Mouse (Mus musculus): ENCODE measurements at regions not wholly inside any gene's neighbourhood (a gene's known extent, or its start where the extent isn't known, plus 50 kb on each side); places are given as distances from the start of the nearest gene placed in this dataset.
A peak's percentile ranks its signal among the peaks of the same experiment; 100 is the strongest.

DNA sequence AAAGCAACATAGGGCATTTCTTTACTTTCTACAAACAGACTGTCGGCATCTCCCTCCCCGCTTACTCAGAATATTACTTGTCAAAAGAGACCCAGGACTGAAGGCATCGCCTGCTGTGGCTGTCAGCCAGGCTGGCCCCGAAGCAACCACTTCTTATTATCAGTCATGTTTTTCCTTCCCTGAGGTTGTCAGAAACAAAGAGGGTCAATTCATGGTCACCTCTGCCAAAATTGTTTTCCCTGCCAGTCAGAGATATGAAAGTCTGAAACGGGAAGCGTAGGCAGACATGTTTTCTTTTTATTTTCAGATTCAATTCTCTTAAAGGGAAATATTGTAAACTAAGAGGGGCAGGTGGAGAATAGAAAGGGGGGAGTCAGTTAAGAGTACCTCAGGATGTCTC, 425.8 kb downstream of the Lrig3 start:
- no peaks in the 10 kb centered on the region for H3K9me3 ChIP-seq
- H3K4me2 ChIP-seq, result no peak overlapping the region
- H3K36me3 ChIP-seq, result no peaks in the 10 kb centered on the region
- no peaks in the 10 kb centered on the region for H3K27me3 ChIP-seq
- H3K4me1 ChIP-seq (replicated peaks), result no peaks in the 10 kb centered on the region
- no peak overlapping the region for H3K9ac ChIP-seq
- WGBS, result 67% methylated on average over 6 of the region's 6 CpGs
- no peak for ATAC-seq (ENCODE audit: low FRiP score, low read depth)
- H3K4me3 ChIP-seq, result no peak overlapping the region
- H3K27ac ChIP-seq (replicated peaks), result no peak overlapping the region

DNA sequence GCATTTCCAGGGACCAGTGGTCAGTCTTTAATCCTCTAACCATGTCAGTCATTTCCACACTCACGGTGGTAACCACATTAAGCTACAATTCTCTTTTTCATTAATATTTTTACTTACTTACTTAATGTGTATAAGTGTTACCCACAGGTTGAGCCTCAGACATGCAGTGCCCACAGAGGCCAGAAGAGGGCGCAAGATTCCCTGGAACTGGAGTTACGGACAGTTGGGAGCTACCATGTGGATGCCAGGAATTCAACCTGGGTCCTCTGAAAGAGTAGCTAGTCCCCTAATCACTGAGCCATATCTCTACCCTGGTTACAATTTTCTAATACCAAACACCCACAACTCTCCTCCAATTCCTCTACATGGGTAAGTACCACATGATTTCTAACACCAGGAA, 420.5 kb downstream of the Lrig3 start:
- no peak for ATAC-seq (ENCODE audit: low FRiP score, low read depth)
- 71% methylated on average over 3 of the region's 3 CpGs for WGBS

DNA sequence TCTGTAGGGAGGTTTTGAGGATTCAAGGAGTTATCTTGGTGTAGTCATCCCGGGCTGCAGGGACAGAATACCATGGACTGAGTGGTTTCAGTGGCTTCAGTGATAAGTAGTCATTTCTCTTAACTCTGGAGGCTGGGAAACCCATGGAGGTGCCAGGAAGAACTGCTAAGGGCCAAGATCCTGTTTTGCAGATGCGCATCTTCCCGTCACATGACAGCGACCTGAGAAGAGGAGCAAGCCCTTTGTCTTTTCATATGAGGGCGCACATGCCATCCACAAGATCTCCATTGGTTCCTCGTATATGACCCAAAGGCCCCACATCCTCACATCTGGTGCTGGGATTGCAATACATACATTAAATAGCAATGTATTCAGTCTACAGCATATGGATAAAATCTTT, 419.7 kb downstream of the Lrig3 start:
- H3K9me3 ChIP-seq, result no peaks in the 10 kb centered on the region
- no peak overlapping the region for H3K27ac ChIP-seq (replicated peaks)
- no peak overlapping the region for H3K9ac ChIP-seq
- H3K27me3 ChIP-seq, result no peaks in the 10 kb centered on the region
- H3K4me2 ChIP-seq, result no peak overlapping the region
- no peak overlapping the region for H3K4me3 ChIP-seq
- H3K4me1 ChIP-seq (replicated peaks), result no peaks in the 10 kb centered on the region
- no peaks in the 10 kb centered on the region for H3K36me3 ChIP-seq
- no peak for ATAC-seq (ENCODE audit: low FRiP score, low read depth)
- 95% methylated on average over 6 of the region's 6 CpGs for WGBS

More for the DNA sequence above, 420.5 kb downstream of the Lrig3 start:
- no peak overlapping the region for H3K4me3 ChIP-seq
- no peak overlapping the region for H3K27ac ChIP-seq (replicated peaks)
- no peaks in the 10 kb centered on the region for H3K9me3 ChIP-seq
- no peak overlapping the region for H3K9ac ChIP-seq
- H3K4me2 ChIP-seq, result no peak overlapping the region
- no peaks in the 10 kb centered on the region for H3K36me3 ChIP-seq
- no peaks in the 10 kb centered on the region for H3K27me3 ChIP-seq
- H3K4me1 ChIP-seq (replicated peaks), result no peaks in the 10 kb centered on the region

DNA sequence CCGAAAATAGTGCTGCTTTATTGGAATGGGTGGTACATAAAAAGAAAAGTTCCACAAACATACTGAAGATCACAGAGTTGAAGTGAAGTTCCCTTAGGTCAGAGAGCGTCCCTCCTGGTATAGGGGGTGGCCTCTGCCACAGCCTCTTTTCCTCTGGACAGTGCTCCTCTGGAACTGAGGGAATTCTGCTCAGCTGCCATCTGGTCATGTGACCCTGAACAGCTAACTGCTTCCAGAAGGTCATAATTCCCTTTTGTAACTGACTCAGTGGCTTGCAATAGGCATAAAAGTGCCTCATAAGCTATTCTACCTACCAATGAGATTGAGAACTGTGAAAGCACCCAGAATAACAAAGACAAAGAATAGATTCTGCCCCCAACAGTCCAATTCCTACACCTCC, 414.4 kb downstream of the Lrig3 start:
- H3K9me3 ChIP-seq, result no peaks in the 10 kb centered on the region
- no peaks in the 10 kb centered on the region for H3K27me3 ChIP-seq
- WGBS, result 87% methylated on average over 2 of the region's 2 CpGs
- no peaks in the 10 kb centered on the region for H3K36me3 ChIP-seq
- H3K9ac ChIP-seq, result no peak overlapping the region
- no peak overlapping the region for H3K4me2 ChIP-seq
- H3K4me1 ChIP-seq (replicated peaks), result no peaks in the 10 kb centered on the region
- no peak for ATAC-seq (ENCODE audit: low FRiP score, low read depth)
- H3K4me3 ChIP-seq, result no peak overlapping the region
- no peak overlapping the region for H3K27ac ChIP-seq (replicated peaks)

DNA sequence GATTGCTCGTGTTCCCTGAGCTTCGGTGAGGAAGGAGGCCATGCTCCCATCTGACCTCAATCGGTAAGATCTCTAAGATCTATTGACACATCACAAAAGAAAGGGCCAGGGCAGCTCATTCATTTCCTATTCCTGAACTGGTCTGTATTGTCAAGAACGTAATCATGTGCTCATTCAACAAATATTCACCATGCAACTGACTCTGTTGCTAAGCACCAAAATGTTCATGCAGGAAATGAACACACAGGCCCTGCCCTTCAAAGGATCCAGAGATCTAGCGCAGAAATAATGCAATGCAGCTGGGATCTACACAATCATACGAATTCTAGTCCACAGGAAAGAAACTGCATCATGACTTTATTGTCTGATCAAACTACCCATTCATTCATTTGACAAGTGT, 413.3 kb downstream of the Lrig3 start:
- Histone ChIP-seq H3K36me3 (no peaks in the 10 kb centered on the region), H3K27me3 (no peaks in the 10 kb centered on the region), H3K9me3 (no peaks in the 10 kb centered on the region), H3K4me3 (no peak overlapping the region), H3K4me2 (no peak overlapping the region), H3K9ac (no peak overlapping the region), H3K27ac (replicated peaks) (no peak overlapping the region), H3K4me1 (replicated peaks) (no peaks in the 10 kb centered on the region)
- 17% methylated on average over 6 of the region's 6 CpGs for WGBS
- no peak for ATAC-seq (ENCODE audit: low FRiP score, low read depth)

DNA sequence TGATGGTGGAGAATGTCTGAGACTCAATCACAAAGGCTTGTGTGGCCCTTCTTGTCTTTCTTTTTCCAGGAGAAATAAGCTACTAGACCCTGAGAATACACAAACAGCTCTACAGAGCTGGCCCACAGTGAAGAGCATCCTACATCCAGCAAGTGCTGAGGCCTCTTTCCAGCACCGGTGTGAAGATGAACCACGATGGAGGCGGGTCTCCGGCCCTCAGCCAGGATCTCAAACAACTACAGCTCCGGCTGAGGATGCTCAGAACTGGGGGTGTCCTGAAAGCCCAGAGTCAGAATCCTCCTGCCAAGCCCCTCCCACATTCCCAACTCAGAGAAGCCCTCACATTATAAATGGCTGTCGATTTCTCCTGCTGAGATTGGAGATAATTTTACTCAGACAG, 407.9 kb downstream of the Lrig3 start:
- no peaks in the 10 kb centered on the region for H3K9me3 ChIP-seq
- no peak for ATAC-seq (ENCODE audit: low FRiP score, low read depth)
- no peaks in the 10 kb centered on the region for H3K27me3 ChIP-seq
- H3K4me3 ChIP-seq, result no peak overlapping the region
- H3K4me2 ChIP-seq, result no peak overlapping the region
- no peak overlapping the region for H3K9ac ChIP-seq
- H3K36me3 ChIP-seq, result no peaks in the 10 kb centered on the region
- peaks cover 13% of the 10 kb centered on the region for H3K4me1 ChIP-seq (replicated peaks)
- 72% methylated on average over 6 of the region's 6 CpGs for WGBS
- H3K27ac ChIP-seq (replicated peaks), result no peak overlapping the region

DNA sequence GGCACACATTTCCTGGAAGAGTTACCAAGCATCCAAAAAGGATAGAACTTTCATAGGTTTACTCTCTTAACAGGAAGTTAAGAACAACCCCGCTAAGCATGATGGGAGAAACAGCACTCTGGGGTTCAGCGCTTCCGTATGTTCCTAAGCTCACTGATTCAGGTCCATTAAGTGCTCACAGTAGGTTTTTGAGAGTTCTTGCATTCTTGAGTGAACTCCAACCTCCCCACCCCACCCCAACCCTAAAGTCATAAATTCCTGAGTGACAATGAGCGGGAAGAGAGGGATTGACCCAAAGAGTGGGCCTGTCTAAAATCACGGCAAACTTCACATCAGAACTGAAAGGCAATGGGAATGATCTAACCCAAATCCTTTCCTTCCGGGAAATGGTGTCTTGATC, 405.9 kb downstream of the Lrig3 start:
- Histone ChIP-seq H3K27ac (replicated peaks) (no peak overlapping the region), H3K9me3 (no peaks in the 10 kb centered on the region), H3K4me3 (no peak overlapping the region), H3K4me2 (no peak overlapping the region), H3K4me1 (replicated peaks) (peaks cover 13% of the 10 kb centered on the region), H3K9ac (no peak overlapping the region), H3K27me3 (no peaks in the 10 kb centered on the region), H3K36me3 (no peaks in the 10 kb centered on the region)
- ATAC-seq (ENCODE audit: low FRiP score, low read depth), result no peak
- WGBS, result 92% methylated on average over 6 of the region's 6 CpGs

DNA sequence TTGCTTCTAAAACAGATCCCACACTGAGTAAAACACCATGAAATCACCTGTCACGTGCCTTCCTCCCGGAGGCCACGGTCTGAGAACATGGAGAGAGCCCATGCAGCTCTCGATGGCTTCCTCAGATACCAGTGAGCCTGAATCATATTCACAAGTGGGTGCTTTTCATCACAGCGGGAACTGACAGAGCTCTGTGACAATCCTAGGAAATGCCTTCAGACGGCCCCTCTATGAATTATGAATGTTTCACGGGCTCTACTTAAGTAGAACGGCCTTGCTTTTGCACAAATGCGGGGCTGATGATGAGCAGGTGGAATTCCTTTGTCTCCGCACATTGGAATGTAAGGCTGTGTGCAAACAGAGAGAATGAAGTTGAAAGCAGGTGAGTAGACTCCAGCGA, 383.1 kb downstream of the Lrig3 start:
- Histone ChIP-seq H3K9me3 (no peaks in the 10 kb centered on the region), H3K9ac (no peak overlapping the region), H3K36me3 (no peaks in the 10 kb centered on the region), H3K27me3 (no peaks in the 10 kb centered on the region), H3K4me3 (no peak overlapping the region), H3K27ac (replicated peaks) (no peak overlapping the region), H3K4me1 (replicated peaks) (no peaks in the 10 kb centered on the region), H3K4me2 (no peak overlapping the region)
- no peak for ATAC-seq (ENCODE audit: low FRiP score, low read depth)
- WGBS, result 59% methylated on average over 11 of the region's 11 CpGs

DNA sequence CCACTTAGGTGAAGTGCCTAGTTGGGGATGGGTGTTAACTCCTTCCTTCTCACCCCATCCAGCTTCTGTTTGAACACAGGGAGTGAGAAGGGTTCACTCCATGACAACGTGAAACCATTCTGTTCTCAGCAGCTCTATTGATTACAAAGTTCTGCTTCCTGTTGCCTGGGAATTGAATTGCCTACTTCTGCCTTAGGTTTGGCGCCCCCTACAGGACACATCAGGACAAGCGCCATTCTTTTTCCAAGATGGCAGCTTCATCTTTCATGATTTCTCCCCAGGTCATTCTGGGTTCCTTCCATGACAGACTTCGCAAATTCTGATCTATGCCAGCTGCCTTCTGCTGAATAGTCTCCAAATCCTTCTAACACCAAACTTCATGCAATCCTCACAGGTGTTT, 371.5 kb downstream of the Lrig3 start:
- Histone ChIP-seq H3K9ac (no peak overlapping the region), H3K4me3 (no peak overlapping the region), H3K9me3 (0 out of 2 replicates have a peak, but pooled peaks cover 3% of the 10 kb centered on the region), H3K4me1 (replicated peaks) (no peaks in the 10 kb centered on the region), H3K4me2 (no peak overlapping the region), H3K27ac (replicated peaks) (no peak overlapping the region), H3K36me3 (no peaks in the 10 kb centered on the region), H3K27me3 (0 out of 2 replicates have a peak, but pooled peaks cover 2% of the 10 kb centered on the region)
- ATAC-seq (ENCODE audit: low FRiP score, low read depth), result no peak
- WGBS, result 78% methylated on average over 4 of the region's 4 CpGs

DNA sequence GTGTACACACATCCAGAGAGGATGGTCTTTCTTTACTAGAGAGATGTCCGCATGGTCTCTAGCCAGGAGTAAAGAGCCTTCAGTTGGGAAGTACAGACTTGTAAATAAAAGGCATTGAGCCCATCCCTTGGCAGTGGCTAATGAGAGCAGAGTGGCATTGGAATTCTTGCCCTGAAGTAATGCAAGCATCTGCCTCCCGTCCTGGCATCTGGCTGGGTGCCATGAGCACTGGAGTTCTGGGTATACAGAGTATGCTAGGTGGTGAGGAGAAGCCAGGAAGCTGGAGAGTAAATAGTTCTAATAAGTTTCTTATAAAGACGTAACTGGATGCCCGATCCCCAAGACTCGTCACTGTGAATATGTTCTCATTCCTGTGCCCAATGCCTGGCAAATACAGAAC, 367.8 kb downstream of the Lrig3 start:
- Histone ChIP-seq H3K9ac (no peak overlapping the region), H3K4me3 (no peak overlapping the region), H3K27ac (replicated peaks) (no peak overlapping the region), H3K9me3 (no peaks in the 10 kb centered on the region), H3K36me3 (no peaks in the 10 kb centered on the region), H3K27me3 (0 out of 2 replicates have a peak, but pooled peaks cover 2% of the 10 kb centered on the region), H3K4me2 (no peak overlapping the region), H3K4me1 (replicated peaks) (peaks cover 9% of the 10 kb centered on the region; the same call in 1 of the 2 replicates)
- no peak for ATAC-seq (ENCODE audit: low FRiP score, low read depth)
- WGBS, result 84% methylated on average over 5 of the region's 5 CpGs

DNA sequence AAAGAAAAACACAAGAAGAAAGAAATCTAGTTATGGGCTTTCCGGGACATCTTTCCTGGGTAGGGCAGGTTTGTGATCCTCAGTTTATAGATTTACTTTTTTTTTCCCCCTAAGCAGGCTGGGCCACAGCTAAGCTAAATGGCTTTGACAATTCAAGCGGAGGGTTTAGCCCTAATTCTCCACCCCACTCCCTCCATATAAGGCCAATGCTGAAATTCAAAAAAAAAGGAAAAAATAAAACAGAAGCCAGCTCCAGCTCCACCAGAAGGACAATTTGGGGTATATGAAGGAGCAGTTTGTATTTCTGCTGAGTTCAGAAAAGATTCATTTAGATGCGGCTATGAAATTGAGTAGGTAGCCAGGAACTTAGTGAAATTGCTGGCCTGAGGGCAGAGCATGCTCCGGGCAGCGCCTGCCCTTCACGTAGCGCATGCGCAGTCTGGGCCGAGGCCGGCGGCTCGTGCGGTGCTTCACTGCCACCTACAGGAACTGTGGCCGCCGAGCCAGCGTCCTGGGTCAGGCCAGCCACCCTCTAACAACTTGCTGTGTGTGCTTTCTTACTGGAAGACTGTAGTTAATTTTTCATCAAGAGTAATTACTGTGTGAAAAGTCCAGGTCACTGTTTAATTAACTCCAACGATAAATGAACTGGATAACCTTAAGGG, 364.5 kb downstream of the Lrig3 start:
- peaks cover 9% of the 10 kb centered on the region; the same call in 1 of the 2 replicates for H3K4me1 ChIP-seq (replicated peaks)
- 8% methylated on average over 17 of the region's 17 CpGs for WGBS
- no peak overlapping the region; the same call in 1 of the 2 replicates for H3K27ac ChIP-seq (replicated peaks)
- no peaks in the 10 kb centered on the region for H3K36me3 ChIP-seq
- peak overlapping the region; percentile 19; the same call in 1 of the 2 replicates for H3K9ac ChIP-seq
- peak overlapping the region; percentile 51 for H3K4me2 ChIP-seq
- peak; percentile 88 for ATAC-seq (ENCODE audit: low FRiP score, low read depth)
- 0 out of 2 replicates have a peak, but pooled peaks cover 2% of the 10 kb centered on the region for H3K27me3 ChIP-seq
- H3K4me3 ChIP-seq, result no peak overlapping the region
- no peaks in the 10 kb centered on the region for H3K9me3 ChIP-seq

DNA sequence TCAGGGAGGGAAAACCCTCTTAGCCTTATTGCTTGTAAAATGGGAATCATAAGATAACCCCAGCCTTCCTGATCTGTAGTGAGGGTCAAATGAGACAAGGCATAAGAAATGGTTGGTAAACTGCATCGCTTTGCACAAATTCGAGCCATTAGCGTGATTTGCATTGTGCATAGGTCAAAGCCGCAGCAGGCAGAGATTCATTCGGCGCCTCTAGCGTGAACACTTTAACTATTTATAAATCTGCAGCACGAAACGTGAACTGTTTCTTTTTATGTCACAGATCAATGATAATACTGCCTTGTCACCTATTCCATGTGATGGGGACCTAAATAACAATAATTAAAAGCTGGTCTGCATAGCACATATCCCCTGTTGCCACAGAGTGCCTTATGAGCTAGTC, 354.9 kb downstream of the Lrig3 start:
- H3K4me3 ChIP-seq, result no peak overlapping the region
- H3K4me2 ChIP-seq, result no peak overlapping the region
- H3K36me3 ChIP-seq, result no peaks in the 10 kb centered on the region
- H3K4me1 ChIP-seq (replicated peaks), result no peaks in the 10 kb centered on the region
- no peak overlapping the region for H3K9ac ChIP-seq
- H3K9me3 ChIP-seq, result no peaks in the 10 kb centered on the region
- H3K27ac ChIP-seq (replicated peaks), result no peak overlapping the region
- H3K27me3 ChIP-seq, result no peaks in the 10 kb centered on the region
- 63% methylated on average over 9 of the region's 9 CpGs for WGBS
- ATAC-seq (ENCODE audit: low FRiP score, low read depth), result no peak

DNA sequence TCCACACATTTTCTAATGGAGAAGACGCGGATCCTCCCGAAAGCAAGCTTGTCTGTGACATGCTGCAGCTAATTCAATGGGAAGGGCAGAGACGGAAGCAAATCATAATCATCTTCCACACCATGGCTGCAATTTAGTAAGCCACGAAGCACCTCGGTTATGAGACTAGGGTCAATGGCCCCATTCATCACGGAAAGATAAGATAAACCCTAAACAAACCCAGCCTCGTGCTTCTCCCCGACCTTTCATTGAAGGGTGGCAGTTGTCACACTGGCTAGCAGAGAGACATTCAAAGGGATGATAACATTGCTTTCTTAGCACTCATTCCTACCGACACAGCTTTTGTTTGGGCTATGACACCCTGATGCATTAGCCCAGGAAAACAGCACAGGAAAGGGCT, 353.8 kb downstream of the Lrig3 start:
- ATAC-seq (ENCODE audit: low FRiP score, low read depth), result no peak
- Histone ChIP-seq H3K4me1 (replicated peaks) (no peaks in the 10 kb centered on the region), H3K27me3 (no peaks in the 10 kb centered on the region), H3K36me3 (no peaks in the 10 kb centered on the region), H3K4me2 (no peak overlapping the region), H3K9ac (no peak overlapping the region), H3K27ac (replicated peaks) (no peak overlapping the region), H3K9me3 (no peaks in the 10 kb centered on the region), H3K4me3 (no peak overlapping the region)
- WGBS, result 75% methylated on average over 10 of the region's 10 CpGs
